Mouse (Mus musculus) heart, adult 18-20 months (tissue): ENCODE data around the gene Susd6. TPM values are rescaled to one million over a fixed set of nuclear protein-coding genes. Genes with fewer than 3 reads are reported as not detected.

Experiments
- DNase-seq, 2 experiments: peaks; one replicate each; pipeline ENCODE4 v3.0.0; 2021 to 2022; ENCODE audit warnings: mixed read lengths in 1 of 2
- total RNA-seq, 2 experiments: library from RNA; stranded (reverse); gene quantifications; 2 replicates each; pipeline ENCODE4 v1.2.3; 2021

Susd6 gene
- total RNA-seq, 2 experiments from 2014 or later = 68.3 to 71.9 TPM

GRCm38 (mm10) chr12:80837614-80838013 is 47.3 kb downstream of the Susd6 start:
- DNase-seq = no peak

GRCm38 (mm10) chr12:80838271-80838670 is 48.0 kb downstream of the Susd6 start:
- DNase-seq = no peak

- no peak for DNase-seq
Observed at GRCm38 (mm10) chr12:80838787-80839186, 48.5 kb downstream of the Susd6 start.

- DNase-seq = no peak
Observed at GRCm38 (mm10) chr12:80839631-80840030, 49.3 kb downstream of the Susd6 start.

GRCm38 (mm10) chr12:80841618-80842017 is 51.3 kb downstream of the Susd6 start:
- no peak for DNase-seq

GRCm38 (mm10) chr12:80842609-80843008 is 52.3 kb downstream of the Susd6 start:
- DNase-seq = no peak

GRCm38 (mm10) chr12:80843236-80843635 is 52.9 kb downstream of the Susd6 start:
- no peak for DNase-seq

GRCm38 (mm10) chr12:80843651-80844444 is 53.5 kb downstream of the Susd6 start:
- peak; percentile 68 to 83 for DNase-seq

- no peak for DNase-seq
Observed at GRCm38 (mm10) chr12:80845901-80846300, 55.6 kb downstream of the Susd6 start.

- DNase-seq = peak; percentile 58 to 68
Observed at GRCm38 (mm10) chr12:80846861-80847268, 56.6 kb downstream of the Susd6 start.

- DNase-seq = no peak
Observed at GRCm38 (mm10) chr12:80852001-80852400, 61.7 kb downstream of the Susd6 start.

GRCm38 (mm10) chr12:80853737-80854136 is 63.4 kb downstream of the Susd6 start:
- peak; percentile 57 to 79 for DNase-seq

- no peak for DNase-seq
Observed at GRCm38 (mm10) chr12:80854671-80855070, 64.4 kb downstream of the Susd6 start.

- no peak for DNase-seq
Observed at GRCm38 (mm10) chr12:80855100-80855499, 64.8 kb downstream of the Susd6 start.

GRCm38 (mm10) chr12:80855581-80855980 is 65.3 kb downstream of the Susd6 start:
- no peak for DNase-seq

GRCm38 (mm10) chr12:80857636-80858293 is 67.5 kb downstream of the Susd6 start:
- no peak for DNase-seq

- no peak for DNase-seq
Observed at GRCm38 (mm10) chr12:80858307-80858706, 68.0 kb downstream of the Susd6 start.

GRCm38 (mm10) chr12:80861916-80862315 is 71.6 kb downstream of the Susd6 start:
- DNase-seq = no peak

- DNase-seq = peak; percentile 33 to 47
Observed at GRCm38 (mm10) chr12:80863370-80863769, 73.1 kb downstream of the Susd6 start.

GRCm38 (mm10) chr12:80865175-80865574 is 74.9 kb downstream of the Susd6 start:
- DNase-seq = no peak

- no peak for DNase-seq
Observed at GRCm38 (mm10) chr12:80866023-80866422, 75.7 kb downstream of the Susd6 start.

- DNase-seq = peak; percentile 49 to 83
Observed at GRCm38 (mm10) chr12:80867083-80867482, 76.8 kb downstream of the Susd6 start.

- DNase-seq = peak; percentile 40 to 42
Observed at GRCm38 (mm10) chr12:80868401-80868800, 78.1 kb downstream of the Susd6 start.
